Mouse (Mus musculus): ENCODE measurements around the gene Knstrn.

Knstrn gene

GRCm38 (mm10) chr2:118813981-118814836, at the start of gene Knstrn:
Gene Knstrn (plus strand): TSS chr2:118814003.
- WGBS: under 1% methylated on average over 49 of the region's 49 CpGs

- 22% methylated on average over 11 of the region's 11 CpGs for WGBS
Measured at GRCm38 (mm10) chr2:118764094-118764831, 49.5 kb upstream of the Knstrn start.

GRCm38 (mm10) chr2:118764875-118765274, 48.9 kb upstream of the Knstrn start:
- 90% methylated on average over 5 of the region's 5 CpGs for WGBS

GRCm38 (mm10) chr2:118766041-118767033, 47.5 kb upstream of the Knstrn start:
- WGBS: 85% methylated on average over 10 of the region's 10 CpGs

DNA sequence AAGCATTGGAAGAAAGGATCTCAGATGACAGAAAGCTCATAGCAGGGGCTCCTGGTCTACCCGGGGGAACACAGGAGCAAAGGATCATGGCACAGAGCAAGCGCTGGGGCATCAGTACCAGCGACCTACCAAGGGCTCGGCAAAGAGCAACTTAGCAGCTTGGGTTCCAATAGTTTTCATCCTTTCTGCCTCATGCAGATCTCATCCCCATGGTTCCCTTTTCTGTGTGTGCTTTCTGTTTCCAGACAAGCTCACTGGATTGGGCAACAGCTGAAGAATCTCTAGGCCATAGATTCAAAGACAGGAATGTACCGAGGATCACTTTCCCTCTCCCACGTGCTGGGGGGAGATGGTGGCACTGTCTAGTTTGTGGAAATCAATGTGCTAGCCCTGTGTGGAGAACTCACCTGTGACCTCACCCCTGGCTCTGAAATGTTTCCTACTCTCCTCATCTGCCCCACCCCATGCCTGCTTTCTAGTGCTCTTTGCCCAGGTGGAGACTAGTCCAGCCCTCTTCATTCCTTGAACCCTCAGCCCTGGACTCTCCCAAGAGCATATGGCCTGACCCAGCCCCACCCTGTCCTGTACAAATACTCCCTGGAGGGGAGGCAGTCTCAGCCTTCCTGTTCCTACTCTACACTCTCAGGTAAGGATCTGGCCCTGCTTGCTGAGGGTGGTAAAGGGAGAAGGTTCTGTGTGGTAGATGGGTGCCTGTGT, 41.5 kb upstream of the Knstrn start, which contains the start of gene Phgr1:
Gene Phgr1 (plus strand): TSS at position 612 of the 717 bp plus-strand sequence.
- WGBS: 84% methylated on average over 6 of the region's 6 CpGs

GRCm38 (mm10) chr2:118774536-118774935, 39.3 kb upstream of the Knstrn start:
- 96% methylated on average over 2 of the region's 2 CpGs for WGBS

- 38% methylated on average over 1 of the region's 1 CpGs for WGBS
Measured at GRCm38 (mm10) chr2:118775396-118775795, 38.4 kb upstream of the Knstrn start.

GRCm38 (mm10) chr2:118775846-118776245, 38.0 kb upstream of the Knstrn start:
- WGBS: 28% methylated on average over 4 of the region's 4 CpGs

GRCm38 (mm10) chr2:118776295-118776694, 37.5 kb upstream of the Knstrn start:
- WGBS: 79% methylated on average over 2 of the region's 2 CpGs

DNA sequence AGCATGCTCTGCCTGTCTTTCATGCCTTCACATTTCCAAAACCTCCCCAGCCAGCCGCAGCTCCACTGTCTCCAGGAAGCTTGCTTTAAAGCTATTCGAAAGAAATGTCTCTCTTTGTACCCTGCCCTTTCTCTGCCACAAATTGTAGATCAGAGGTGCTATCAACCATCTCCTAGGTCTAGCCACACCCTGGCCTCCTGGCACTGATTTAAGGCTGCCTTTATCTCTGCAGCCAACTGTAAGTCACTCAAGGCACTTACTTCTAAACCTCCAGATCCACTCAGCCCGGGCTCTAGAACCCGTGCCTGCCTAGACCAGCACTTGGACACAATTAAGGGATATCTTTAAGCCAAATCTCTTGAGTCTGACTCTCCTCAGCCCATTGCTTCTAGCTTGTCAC, 35.4 kb upstream of the Knstrn start:
- 88% methylated on average over 4 of the region's 4 CpGs for WGBS

DNA sequence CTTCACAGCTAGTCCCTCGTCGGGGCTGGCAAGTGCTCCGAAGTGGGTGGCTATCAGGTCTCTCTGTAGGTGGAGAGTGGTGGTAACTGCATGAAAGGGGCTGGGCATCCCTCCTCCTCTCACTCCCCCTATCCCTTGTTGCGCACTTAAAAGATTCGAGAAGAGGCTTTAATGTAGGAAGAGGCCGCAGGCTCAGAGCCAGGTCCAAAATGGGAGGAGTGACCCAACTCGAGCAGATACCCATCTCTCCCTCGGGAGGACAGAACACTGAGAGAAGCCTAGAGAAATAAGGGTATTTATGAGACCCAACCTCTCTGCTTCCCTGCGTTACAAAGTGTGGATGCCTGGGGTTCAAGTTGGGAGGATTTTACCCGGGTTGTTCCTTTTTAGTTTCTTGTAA, 34.7 kb upstream of the Knstrn start:
- WGBS: 8% methylated on average over 10 of the region's 10 CpGs

DNA sequence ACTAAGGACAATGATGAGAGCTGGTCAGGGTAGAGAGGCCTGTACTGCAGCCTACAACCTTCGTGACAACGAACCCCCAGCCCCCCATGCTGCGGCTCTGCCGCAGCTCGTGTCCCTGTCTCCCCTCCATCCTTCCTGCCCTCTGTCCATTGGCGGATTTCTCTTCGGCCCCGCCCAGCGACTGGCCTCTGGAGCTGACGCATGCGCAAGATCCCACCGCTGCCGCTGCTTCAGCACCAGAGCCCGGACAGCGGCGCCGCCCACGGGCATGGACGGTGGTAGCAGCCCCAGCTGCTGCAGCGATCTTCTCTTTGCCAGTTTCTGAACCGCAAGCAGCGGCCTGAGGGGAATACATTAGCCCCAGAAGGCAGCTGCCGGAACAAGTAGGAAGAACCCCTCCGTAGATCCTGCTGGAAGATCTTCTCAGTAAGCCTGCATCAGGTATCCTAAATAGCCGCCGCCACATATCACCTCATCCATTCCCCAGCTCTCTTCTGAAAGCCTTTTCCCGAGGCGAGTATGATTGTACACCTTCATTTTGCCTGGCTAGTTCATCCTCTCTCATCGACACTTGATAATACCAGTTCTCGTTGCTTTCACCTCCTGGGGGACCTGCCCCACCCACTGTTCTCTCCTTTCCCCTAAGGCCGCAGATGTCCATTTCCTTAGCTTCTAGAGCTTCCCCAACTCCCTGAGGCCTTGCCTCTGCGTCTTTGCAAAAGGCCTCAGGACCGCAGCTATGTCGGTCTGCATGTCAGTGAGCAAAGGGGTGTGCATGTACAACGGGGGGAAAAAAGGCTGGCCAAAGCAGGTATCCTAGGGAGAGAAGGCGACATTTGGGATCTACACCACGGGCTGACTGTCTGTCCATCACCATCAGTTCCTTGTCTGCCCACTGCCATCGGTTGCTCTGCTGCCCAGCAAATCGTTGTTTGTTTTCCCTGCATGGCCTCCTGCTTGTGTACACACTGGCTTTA, 34.0 kb upstream of the Knstrn start, which contains the start of gene Disp2:
Gene Disp2 (plus strand): TSS at position 216 of the 977 bp plus-strand sequence.
- WGBS: 7% methylated on average over 39 of the region's 39 CpGs

- 59% methylated on average over 1 of the region's 1 CpGs for WGBS
Measured at GRCm38 (mm10) chr2:118781115-118781514, 32.7 kb upstream of the Knstrn start.

DNA sequence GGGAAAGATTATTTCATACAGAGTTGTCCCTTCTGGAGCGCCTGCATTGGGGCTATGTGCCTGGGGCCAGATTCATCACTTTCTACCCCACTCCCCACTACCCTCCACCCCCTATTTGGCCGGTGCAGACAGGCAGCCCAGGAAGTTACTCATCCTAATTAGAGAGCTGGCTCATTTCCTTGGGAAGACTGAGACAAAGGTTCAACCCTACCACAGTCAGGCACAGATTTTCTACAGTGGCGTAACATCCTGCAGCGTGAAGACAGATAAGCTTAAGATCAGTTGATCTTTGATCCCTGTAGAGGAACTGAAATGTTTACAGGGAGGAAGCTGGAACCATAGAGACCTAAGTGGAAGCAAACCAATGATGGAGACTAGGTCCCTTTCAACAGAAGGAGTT, 31.5 kb upstream of the Knstrn start:
- WGBS: 60% methylated on average over 4 of the region's 4 CpGs

DNA sequence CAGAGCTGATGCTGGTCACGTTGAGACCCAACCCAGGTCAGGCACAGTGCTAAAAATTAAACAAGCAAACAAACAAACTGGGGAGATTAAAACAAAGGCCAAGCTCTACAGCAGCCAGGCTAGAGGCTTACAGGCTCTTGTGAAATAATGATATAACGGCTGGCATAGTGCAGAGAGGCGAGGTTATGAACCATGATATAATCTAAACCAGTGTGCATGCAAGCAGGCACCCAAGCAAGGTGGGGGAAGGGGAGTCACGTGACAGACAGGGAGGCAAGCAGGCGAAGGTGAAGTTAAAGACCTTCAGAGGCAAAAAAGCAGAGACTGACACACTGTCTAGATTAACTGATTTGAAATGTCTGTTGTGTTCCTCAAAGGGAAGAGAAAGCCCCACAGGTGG, 30.7 kb upstream of the Knstrn start:
- 71% methylated on average over 5 of the region's 5 CpGs for WGBS

DNA sequence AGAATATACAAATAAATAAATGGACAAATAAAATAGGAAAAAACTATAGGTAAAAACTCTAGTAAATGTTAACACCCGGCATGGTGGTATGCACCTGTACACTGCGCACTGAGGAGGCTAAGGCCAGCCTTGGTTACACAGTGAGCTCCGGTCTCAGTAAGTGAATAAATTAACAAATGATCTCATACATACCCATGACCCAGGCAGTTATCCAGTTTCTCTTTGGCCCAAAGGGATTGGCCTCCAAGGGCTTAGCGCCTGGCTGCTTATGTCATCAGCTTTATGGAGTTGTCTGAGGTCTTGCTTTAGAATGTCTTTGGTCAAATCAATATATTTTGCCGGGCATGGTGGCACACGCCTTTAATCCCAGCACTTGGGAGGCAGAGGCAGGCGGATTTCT, 30.1 kb upstream of the Knstrn start:
- 89% methylated on average over 7 of the region's 7 CpGs for WGBS

GRCm38 (mm10) chr2:118786525-118786924, 27.3 kb upstream of the Knstrn start:
- 86% methylated on average over 5 of the region's 5 CpGs for WGBS

GRCm38 (mm10) chr2:118789501-118789900, 24.3 kb upstream of the Knstrn start:
- 52% methylated on average over 11 of the region's 11 CpGs for WGBS

- 56% methylated on average over 12 of the region's 12 CpGs for WGBS
Measured at GRCm38 (mm10) chr2:118790221-118790550, 23.6 kb upstream of the Knstrn start.
